Comparison of ENCODE assay signal across 7 mouse cellular contexts in genomic region chr11:30953469-30954154, GRCm38 (mm10). TPM values are rescaled to one million over a fixed set of nuclear protein-coding genes. Genes with fewer than 3 reads are reported as not detected.
DNase-seq lines count a peak whose midpoint lies in the region; ATAC-seq lines count a peak whose summit lies in the region.

No protein-coding gene starts in this region.

- H3K27ac ChIP-seq in intestine, embryonic 15.5 days = peak overlapping the region; percentile 73
- H3K27ac ChIP-seq in midbrain, embryonic 11.5 days (ENCODE audit: low read depth, low read length) = peak overlapping the region; percentile 79

- WGBS in intestine, embryonic 15.5 days = under 1% methylated on average over 23 of the region's 32 CpGs
- WGBS in midbrain, embryonic 11.5 days = 2% methylated on average over 25 of the region's 32 CpGs

- H3K4me2 ChIP-seq in intestine, embryonic 15.5 days (replicated peaks) = peak overlapping the region; percentile 59
- peak overlapping the region; percentile 46 for H3K4me2 ChIP-seq in midbrain, embryonic 11.5 days

- no peaks in the 10 kb centered on the region for H3K27me3 ChIP-seq in intestine, embryonic 15.5 days (replicated peaks)
- H3K27me3 ChIP-seq in midbrain, embryonic 11.5 days (ENCODE audit: control insufficient read depth, insufficient read depth, low read length) = no peaks in the 10 kb centered on the region

- 0 out of 2 replicates have a peak, but pooled peaks cover 2% of the 10 kb centered on the region for H3K36me3 ChIP-seq in intestine, embryonic 15.5 days
- no peaks in the 10 kb centered on the region; the same call in 1 of the 2 replicates for H3K36me3 ChIP-seq in midbrain, embryonic 11.5 days (ENCODE audit: control insufficient read depth, insufficient read depth, low read length)

- DNase-seq in adrenal gland, postnatal 10 days = peak; percentile 64
- peak; percentile 62 for DNase-seq in embryo, embryonic 10.5 days (ENCODE audit: low spot score)
- DNase-seq in gastrocnemius, postnatal 25 days = peak; percentile 38
- DNase-seq in left cerebral cortex, postnatal 4 days = peak; percentile 36
- DNase-seq in midbrain, embryonic 11.5 days (ENCODE audit: low spot score, missing footprints) = peak; percentile 96
- DNase-seq in skeletal muscle tissue, adult 2 months (ENCODE audit: low read depth, low spot score) = peak; percentile 2

- H3K9ac ChIP-seq in intestine, embryonic 15.5 days = peak overlapping the region; percentile 86
- peak overlapping the region; percentile 84 for H3K9ac ChIP-seq in midbrain, embryonic 11.5 days (ENCODE audit: low read length)

- intact Hi-C loops in left cerebral cortex, postnatal 4 days (cut with DNase I) = no loop called here

- H3K9me3 ChIP-seq in intestine, embryonic 15.5 days = no peaks in the 10 kb centered on the region
- peaks cover 4% of the 10 kb centered on the region; the same call in 1 of the 2 replicates for H3K9me3 ChIP-seq in midbrain, embryonic 11.5 days (ENCODE audit: control insufficient read depth, low read length)

- 0 out of 2 replicates have a peak, but pooled peaks cover 4% of the 10 kb centered on the region for H3K4me1 ChIP-seq in intestine, embryonic 15.5 days (replicated peaks)
- H3K4me1 ChIP-seq in midbrain, embryonic 11.5 days (ENCODE audit: control insufficient read depth, insufficient read depth, low read length) = peaks cover 10% of the 10 kb centered on the region

- ATAC-seq in intestine, embryonic 15.5 days = peak; percentile 91
- ATAC-seq in midbrain, embryonic 11.5 days (ENCODE audit: low FRiP score) = peak; percentile 93

- peak overlapping the region; percentile 81 for H3K4me3 ChIP-seq in intestine, embryonic 15.5 days (replicated peaks)
- peak overlapping the region; percentile 77 for H3K4me3 ChIP-seq in midbrain, embryonic 11.5 days (ENCODE audit: low read depth, low read length)

RNA-seq across cellular contexts. Expression of gene Erlec1, which starts 0.5 kb away (rescaled TPM):
- 10 to 100 TPM; 54.5 to 59.6 TPM for total RNA-seq in adrenal gland, postnatal 10 days (2021)
- 10 to 100 TPM; 25.4 to 31.6 TPM for total RNA-seq in gastrocnemius, postnatal 25 days (2021)
- polyA plus RNA-seq in intestine, embryonic 15.5 days (2015; fragmentation: Nextera tagmentation; extraction: Ambion mirVana) = 10.2 and 12.1 TPM in 2 replicates
- total RNA-seq in left cerebral cortex, postnatal 4 days (2021) = 10 to 100 TPM; 38.4 to 44.2 TPM
- 9.2 and 12.6 TPM in 2 replicates for polyA plus RNA-seq in midbrain, embryonic 11.5 days (2014; fragmentation: Nextera tagmentation; extraction: Ambion mirVana)

RNA-seq across cellular contexts. Expression of gene Chac2, which starts 32.5 kb away (rescaled TPM):
- 10 to 100 TPM; 12.3 to 13.7 TPM for total RNA-seq in adrenal gland, postnatal 10 days (2021)
- 10 to 100 TPM; 14.5 to 16.0 TPM for total RNA-seq in gastrocnemius, postnatal 25 days (2021)
- 17.6 and 21.0 TPM in 2 replicates for polyA plus RNA-seq in intestine, embryonic 15.5 days (2015; fragmentation: Nextera tagmentation; extraction: Ambion mirVana)
- total RNA-seq in left cerebral cortex, postnatal 4 days (2021) = 10 to 100 TPM; 17.3 to 17.9 TPM
- 17.0 and 17.1 TPM in 2 replicates for polyA plus RNA-seq in midbrain, embryonic 11.5 days (2014; fragmentation: Nextera tagmentation; extraction: Ambion mirVana)

Comparison
In these comparisons a context has a peak if more than half of its experiments do, and no peak if none do; other contexts are left out.
1. Peak in every context shown above with its lines: DNase-seq, ATAC-seq, H3K4me3 ChIP-seq and H3K27ac ChIP-seq.
2. DNase-seq: peak in every context shown above with its lines; median percentile 96 in midbrain, embryonic 11.5 days; 64 in adrenal gland, postnatal 10 days; 62 in embryo, embryonic 10.5 days; 38 in gastrocnemius, postnatal 25 days; 36 in left cerebral cortex, postnatal 4 days; 2 in skeletal muscle tissue, adult 2 months.